Mouse (Mus musculus): Measurements from ENCODE around the gene Ddr1. TPM values are rescaled to one million over a fixed set of nuclear protein-coding genes. Genes with fewer than 3 reads are reported as not detected.

The Ddr1 gene
- polyA plus RNA-seq, 1 experiment from 2014 or later, result 89.1 TPM

DNA sequence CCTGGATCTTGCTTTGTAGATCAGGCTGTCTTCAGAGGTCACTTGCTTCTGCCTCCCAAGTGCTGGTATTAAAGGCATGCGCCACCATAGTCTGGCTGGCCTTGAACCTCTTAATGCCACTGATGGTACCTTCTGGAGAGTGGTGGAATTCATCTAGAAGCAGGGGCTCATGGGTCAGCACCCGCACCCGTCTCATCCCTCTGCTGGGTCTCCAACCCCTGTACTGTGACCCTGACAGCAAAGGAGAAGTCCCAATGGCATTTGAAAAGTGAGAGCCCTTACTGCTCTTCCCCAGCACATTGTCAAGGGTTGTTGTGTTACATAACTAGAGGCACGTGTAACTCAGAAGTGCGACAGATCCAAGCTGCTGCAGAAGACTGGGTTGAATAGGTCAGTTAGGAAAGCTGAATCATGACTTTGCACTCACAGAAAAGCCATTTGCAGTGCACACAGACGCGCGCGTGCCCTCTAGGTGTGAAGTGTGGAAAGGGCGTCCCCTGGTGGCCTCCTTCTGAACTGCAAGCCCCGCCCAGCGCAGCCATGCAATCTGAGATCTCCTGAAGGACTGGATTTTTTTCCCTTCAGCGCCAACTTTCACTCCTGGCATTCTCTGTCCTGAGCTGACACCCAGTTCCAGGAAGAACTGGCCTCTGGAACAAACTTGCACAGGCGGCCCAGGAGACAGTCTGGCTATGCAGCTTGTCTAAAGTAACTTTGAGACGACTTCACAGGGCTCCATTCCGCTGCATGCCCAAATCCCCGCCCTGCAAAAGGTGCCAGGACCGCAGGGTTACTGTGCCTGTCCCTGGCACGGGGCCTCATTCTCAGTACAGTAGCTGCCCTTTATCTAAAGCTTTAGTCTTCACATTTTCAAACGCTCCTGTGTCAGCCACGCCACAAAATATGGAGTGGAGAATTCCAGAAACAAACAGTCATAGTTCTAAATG, 21.1 kb upstream of the Ddr1 start:
- peak; percentile 100 for TF ChIP-seq CTCF (IDR thresholded peaks at IDR 0.05; ENCODE audit: low read depth)
- H3K4me2 ChIP-seq (ENCODE audit: low read length), result peak overlapping the region; percentile 21; the same call in 1 of the 2 replicates
- 27% methylated on average over 21 of the region's 21 CpGs for WGBS
- H3K4me1 ChIP-seq (replicated peaks; ENCODE audit: insufficient read depth, low read length), result 0 out of 2 replicates have a peak, but pooled peaks cover 15% of the 10 kb centered on the region
- ATAC-seq (replicated peaks; ENCODE audit: low FRiP score, low read depth), result peak; percentile 87
- H3K9ac ChIP-seq (ENCODE audit: low read depth, low read length), result no peak overlapping the region; the same call in 1 of the 2 replicates
- H3K27me3 ChIP-seq (ENCODE audit: insufficient read depth, low read length), result no peaks in the 10 kb centered on the region
- no peak overlapping the region for H3K4me3 ChIP-seq (replicated peaks; ENCODE audit: low read depth, low read length)
- no peaks in the 10 kb centered on the region for H3K36me3 ChIP-seq (ENCODE audit: insufficient read depth, low read length)
- no peak overlapping the region for H3K27ac ChIP-seq
- no peaks in the 10 kb centered on the region for H3K9me3 ChIP-seq (replicated peaks; ENCODE audit: low read length)
- DNase-seq (ENCODE audit: low spot score), result peak; percentile 91

DNA sequence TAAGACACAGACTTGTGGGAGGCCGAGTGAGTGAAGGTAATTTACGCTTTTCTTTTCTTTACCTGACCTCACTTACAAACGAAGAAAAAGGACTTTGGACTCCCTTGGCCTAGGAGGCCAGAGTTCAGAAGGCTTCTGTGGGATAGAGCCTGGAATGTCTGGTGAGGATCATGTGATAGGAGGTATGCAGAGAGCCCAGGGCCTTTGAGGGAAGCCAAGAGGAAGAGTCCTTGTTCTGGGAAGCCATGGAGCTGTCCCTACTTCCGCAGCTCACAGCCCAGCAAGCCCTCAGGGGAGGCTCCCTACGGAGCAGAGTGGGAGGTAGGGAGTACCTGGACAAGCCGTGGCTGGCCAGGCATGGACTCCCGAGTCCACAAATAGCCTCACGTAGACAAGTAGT, 17.3 kb upstream of the Ddr1 start:
- no peak for TF ChIP-seq CTCF (IDR thresholded peaks at IDR 0.05; ENCODE audit: low read depth)
- Histone ChIP-seq H3K9me3 (replicated peaks; ENCODE audit: low read length) (no peaks in the 10 kb centered on the region), H3K36me3 (ENCODE audit: insufficient read depth, low read length) (no peaks in the 10 kb centered on the region), H3K4me1 (replicated peaks; ENCODE audit: insufficient read depth, low read length) (0 out of 2 replicates have a peak, but pooled peaks cover 15% of the 10 kb centered on the region), H3K27ac (peak overlapping the region; percentile 80), H3K27me3 (ENCODE audit: insufficient read depth, low read length) (no peaks in the 10 kb centered on the region), H3K4me2 (ENCODE audit: low read length) (no peak overlapping the region), H3K4me3 (replicated peaks; ENCODE audit: low read depth, low read length) (no peak overlapping the region), H3K9ac (ENCODE audit: low read depth, low read length) (0 out of 2 replicates have a peak overlapping the region, but pooled peaks have one; percentile 31)
- 21% methylated on average over 8 of the region's 8 CpGs for WGBS
- DNase-seq (ENCODE audit: low spot score) (peak; percentile 52), ATAC-seq (replicated peaks; ENCODE audit: low FRiP score, low read depth) (peak; percentile 45)

GRCm38 (mm10) chr17:35720340-35720727, 15.9 kb upstream of the Ddr1 start:
- WGBS, result 13% methylated on average over 11 of the region's 11 CpGs
- no peak for TF ChIP-seq CTCF (IDR thresholded peaks at IDR 0.05; ENCODE audit: low read depth)
- H3K27ac ChIP-seq, result peak overlapping the region; percentile 15
- ATAC-seq (replicated peaks; ENCODE audit: low FRiP score, low read depth), result peak; percentile 38
- H3K27me3 ChIP-seq (ENCODE audit: insufficient read depth, low read length), result no peaks in the 10 kb centered on the region
- H3K4me1 ChIP-seq (replicated peaks; ENCODE audit: insufficient read depth, low read length), result 0 out of 2 replicates have a peak, but pooled peaks cover 14% of the 10 kb centered on the region
- H3K36me3 ChIP-seq (ENCODE audit: insufficient read depth, low read length), result no peaks in the 10 kb centered on the region
- no peak overlapping the region for H3K9ac ChIP-seq (ENCODE audit: low read depth, low read length)
- H3K9me3 ChIP-seq (replicated peaks; ENCODE audit: low read length), result no peaks in the 10 kb centered on the region
- DNase-seq (ENCODE audit: low spot score), result peak; percentile 78
- no peak overlapping the region for H3K4me2 ChIP-seq (ENCODE audit: low read length)
- H3K4me3 ChIP-seq (replicated peaks; ENCODE audit: low read depth, low read length), result no peak overlapping the region

DNA sequence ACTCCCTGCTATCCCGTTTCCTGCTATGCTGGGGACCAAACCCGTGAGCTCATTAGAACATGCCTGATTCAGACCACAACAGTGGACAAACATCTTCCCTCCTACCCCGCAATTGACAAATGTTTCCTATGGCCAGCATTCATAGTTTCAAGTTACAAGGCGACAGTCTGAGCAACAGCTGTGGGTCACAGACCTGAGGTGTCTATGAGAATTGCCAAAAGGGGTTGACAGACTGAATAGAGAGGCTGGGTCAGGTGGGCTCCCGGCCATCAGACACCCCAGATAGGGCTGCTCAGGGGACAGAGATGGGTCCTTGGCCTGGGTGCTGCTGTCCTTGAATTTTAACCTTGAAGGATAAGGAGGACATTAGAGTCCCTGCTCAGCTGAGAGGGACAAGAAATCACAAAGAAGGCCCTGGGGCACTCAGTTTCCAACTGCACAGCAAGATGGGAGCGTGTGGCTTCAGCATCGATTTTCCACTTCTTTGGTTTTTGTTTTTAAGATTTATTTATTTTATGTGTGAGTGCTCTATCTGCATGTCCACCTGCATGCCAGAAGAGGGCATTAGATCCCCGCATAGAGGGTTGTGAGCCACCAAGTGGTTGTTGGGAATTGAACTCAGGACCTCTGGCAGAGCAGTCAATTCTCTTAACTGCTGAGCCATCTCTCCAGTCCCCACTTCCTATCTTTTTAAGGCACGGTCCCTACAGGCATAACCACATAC, 15.4 kb upstream of the Ddr1 start:
- TF ChIP-seq CTCF (IDR thresholded peaks at IDR 0.05; ENCODE audit: low read depth), result peak; percentile 51
- ATAC-seq (replicated peaks; ENCODE audit: low FRiP score, low read depth), result no peak
- peak; percentile 28 for DNase-seq (ENCODE audit: low spot score)
- no peaks in the 10 kb centered on the region for H3K36me3 ChIP-seq (ENCODE audit: insufficient read depth, low read length)
- no peaks in the 10 kb centered on the region for H3K27me3 ChIP-seq (ENCODE audit: insufficient read depth, low read length)
- H3K4me1 ChIP-seq (replicated peaks; ENCODE audit: insufficient read depth, low read length), result 0 out of 2 replicates have a peak, but pooled peaks cover 11% of the 10 kb centered on the region
- no peaks in the 10 kb centered on the region for H3K9me3 ChIP-seq (replicated peaks; ENCODE audit: low read length)
- WGBS, result 41% methylated on average over 9 of the region's 9 CpGs
- H3K27ac ChIP-seq, result peak overlapping the region; percentile 15
- H3K9ac ChIP-seq (ENCODE audit: low read depth, low read length), result no peak overlapping the region
- no peak overlapping the region for H3K4me2 ChIP-seq (ENCODE audit: low read length)
- no peak overlapping the region for H3K4me3 ChIP-seq (replicated peaks; ENCODE audit: low read depth, low read length)

- Histone ChIP-seq H3K9ac (ENCODE audit: low read depth, low read length) (no peak overlapping the region), H3K4me2 (ENCODE audit: low read length) (no peak overlapping the region), H3K27ac (no peak overlapping the region), H3K27me3 (ENCODE audit: insufficient read depth, low read length) (no peaks in the 10 kb centered on the region), H3K36me3 (ENCODE audit: insufficient read depth, low read length) (no peaks in the 10 kb centered on the region), H3K9me3 (replicated peaks; ENCODE audit: low read length) (no peaks in the 10 kb centered on the region), H3K4me1 (replicated peaks; ENCODE audit: insufficient read depth, low read length) (0 out of 2 replicates have a peak, but pooled peaks cover 9% of the 10 kb centered on the region), H3K4me3 (replicated peaks; ENCODE audit: low read depth, low read length) (no peak overlapping the region)
- WGBS, result 84% methylated on average over 6 of the region's 6 CpGs
- TF ChIP-seq CTCF (IDR thresholded peaks at IDR 0.05; ENCODE audit: low read depth), result no peak
- no peak for ATAC-seq (replicated peaks; ENCODE audit: low FRiP score, low read depth)
- DNase-seq (ENCODE audit: low spot score), result no peak
Observed at GRCm38 (mm10) chr17:35717080-35717479, 12.7 kb upstream of the Ddr1 start.

GRCm38 (mm10) chr17:35716114-35716513, 11.7 kb upstream of the Ddr1 start:
- Histone ChIP-seq H3K4me1 (replicated peaks; ENCODE audit: insufficient read depth, low read length) (0 out of 2 replicates have a peak, but pooled peaks cover 4% of the 10 kb centered on the region), H3K4me3 (replicated peaks; ENCODE audit: low read depth, low read length) (no peak overlapping the region), H3K4me2 (ENCODE audit: low read length) (no peak overlapping the region), H3K9me3 (replicated peaks; ENCODE audit: low read length) (no peaks in the 10 kb centered on the region), H3K27me3 (ENCODE audit: insufficient read depth, low read length) (no peaks in the 10 kb centered on the region), H3K27ac (peak overlapping the region; percentile 50; the same call in 1 of the 2 replicates), H3K9ac (ENCODE audit: low read depth, low read length) (no peak overlapping the region), H3K36me3 (ENCODE audit: insufficient read depth, low read length) (no peaks in the 10 kb centered on the region)
- TF ChIP-seq CTCF (IDR thresholded peaks at IDR 0.05; ENCODE audit: low read depth), result no peak
- 67% methylated on average over 3 of the region's 3 CpGs for WGBS
- no peak for DNase-seq (ENCODE audit: low spot score)
- peak; percentile 61 for ATAC-seq (replicated peaks; ENCODE audit: low FRiP score, low read depth)
